In the genomic region with DNA sequence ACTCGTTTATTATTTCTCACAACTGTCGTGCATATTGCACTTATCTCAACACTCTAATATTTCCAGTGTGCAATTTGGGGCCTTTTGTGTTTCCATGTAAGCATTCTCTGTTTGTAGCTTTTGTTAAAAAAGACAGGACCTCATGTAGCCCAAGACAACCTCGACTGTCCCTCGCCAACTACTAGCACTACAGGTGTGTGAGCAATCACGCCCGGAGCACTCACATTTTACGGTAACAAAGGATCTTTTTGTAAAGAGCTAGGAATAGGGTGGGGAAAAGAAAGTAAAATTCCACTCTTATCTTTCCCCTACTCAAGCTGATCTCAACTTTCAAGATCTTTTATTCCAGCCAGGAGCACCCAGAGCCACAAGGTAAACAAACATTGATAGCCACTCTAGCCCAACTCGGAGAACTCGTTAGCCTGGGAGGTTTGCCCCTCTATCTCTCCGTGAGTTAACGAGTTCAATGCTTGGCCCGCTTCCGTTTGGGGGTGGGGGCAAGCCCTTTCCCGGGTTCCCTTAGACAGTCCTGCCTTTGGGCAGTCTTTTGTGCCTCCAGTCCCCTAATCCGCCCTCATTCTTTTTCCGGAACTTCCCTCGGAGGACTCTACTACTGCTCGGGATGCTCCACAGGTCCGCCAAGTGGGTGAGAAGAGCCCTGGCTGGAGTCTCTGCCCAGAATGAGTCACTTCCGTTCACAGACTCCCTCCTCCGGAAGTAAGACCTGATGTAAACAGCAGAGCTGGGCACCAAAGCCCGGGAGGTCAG, we compare ENCODE assay signal across 8 mouse cellular contexts. TPM values are rescaled to one million over a fixed set of nuclear protein-coding genes. Genes with fewer than 3 reads are reported as not detected.
DNase-seq lines count a peak whose midpoint lies in the region; ATAC-seq and TF ChIP-seq lines count a peak whose summit lies in the region.

A gene (plus strand): TSS at position 732 of the 768 bp plus-strand sequence.

- H3K4me3 ChIP-seq in G1E (ENCODE audit: low read depth, low read length): peak within 1 kb of the TSS; percentile 76
- H3K4me3 ChIP-seq in cerebellum, adult 2 months (replicated peaks; ENCODE audit: insufficient read depth, low read depth, low read length): peak within 1 kb of the TSS; percentile 100
- H3K4me3 ChIP-seq in forebrain, postnatal 0 days (ENCODE audit: low read depth, low read length): peak within 1 kb of the TSS; percentile 46
- H3K4me3 ChIP-seq in lung, postnatal 0 days (ENCODE audit: low read depth, low read length): peak within 1 kb of the TSS; percentile 55

- no peak for TF ChIP-seq CTCF in G1E (IDR thresholded peaks at IDR 0.05; ENCODE audit: low read depth, low read length)
- no peak for TF ChIP-seq CTCF in cerebellum, adult 2 months (IDR thresholded peaks at IDR 0.05; ENCODE audit: borderline replicate concordance, insufficient read depth, low read depth, low read length)
- no peak for TF ChIP-seq CTCF in forebrain, postnatal 0 days (IDR thresholded peaks at IDR 0.05; ENCODE audit: low read depth)
- TF ChIP-seq CTCF in lung, postnatal 0 days (IDR thresholded peaks at IDR 0.05): no peak

- H3K4me2 ChIP-seq in forebrain, postnatal 0 days (ENCODE audit: low read depth): peak within 1 kb of the TSS; percentile 56
- H3K4me2 ChIP-seq in lung, postnatal 0 days (replicated peaks; ENCODE audit: low read depth, low read length): peak within 1 kb of the TSS; percentile 56

- no peaks in the 10 kb centered on the region for H3K9me3 ChIP-seq in G1E (replicated peaks)
- no peaks in the 10 kb centered on the region for H3K9me3 ChIP-seq in forebrain, postnatal 0 days (ENCODE audit: low read length)
- H3K9me3 ChIP-seq in lung, postnatal 0 days (ENCODE audit: low read length): no peaks in the 10 kb centered on the region

- peak; percentile 61; the same call in 1 of the 2 replicates for TF ChIP-seq POLR2A in cerebellum, adult 2 months (IDR thresholded peaks at IDR 0.05; ENCODE audit: borderline replicate concordance, insufficient read depth, low read length)

- peaks cover 12% of the 10 kb centered on the region for H3K4me1 ChIP-seq in G1E (ENCODE audit: insufficient read depth, low read depth, low read length)
- H3K4me1 ChIP-seq in cerebellum, adult 2 months (ENCODE audit: control insufficient read depth, insufficient read depth, low read length): no peaks in the 10 kb centered on the region
- no peaks in the 10 kb centered on the region for H3K4me1 ChIP-seq in forebrain, postnatal 0 days (ENCODE audit: insufficient read depth)
- no peaks in the 10 kb centered on the region for H3K4me1 ChIP-seq in lung, postnatal 0 days (ENCODE audit: insufficient read depth, low read depth, low read length)

- H3K9ac ChIP-seq in forebrain, postnatal 0 days: peak within 1 kb of the TSS; percentile 62
- peak within 1 kb of the TSS; percentile 54 for H3K9ac ChIP-seq in lung, postnatal 0 days (replicated peaks; ENCODE audit: low read depth)

- 13% methylated on average over 22 of the region's 22 CpGs for WGBS in cerebellum, adult 2 months
- 29% methylated on average over 22 of the region's 22 CpGs for WGBS in forebrain, postnatal 0 days
- WGBS in lung, postnatal 0 days: 20% methylated on average over 22 of the region's 22 CpGs

- peak; percentile 95 for TF ChIP-seq EP300 in lung, postnatal 0 days (IDR thresholded peaks at IDR 0.05)

- peak; percentile 91 for ATAC-seq in G1E (ENCODE audit: extremely low read depth, insufficient number of reproducible peaks, low FRiP score, poor library complexity, severe bottlenecking)
- peak; percentile 95 for ATAC-seq in forebrain, postnatal 0 days
- ATAC-seq in hematopoietic stem cell, adult 5-6 weeks (replicated peaks in 1 of 2; ENCODE audit: insufficient read depth in 1 of 2, low FRiP score in 2 of 2, low TSS enrichment in 1 of 2, low read depth in 1 of 2, poor library complexity in 2 of 2, severe bottlenecking in 2 of 2): peak; percentile 96 to 97
- peak; percentile 92 for ATAC-seq in lung, postnatal 0 days

- peak; percentile 70 for DNase-seq in G1E (ENCODE audit: low spot score)
- peak; percentile 79 to 83 for DNase-seq in cerebellum, adult 2 months
- DNase-seq in forebrain, postnatal 0 days: peak; percentile 86
- DNase-seq in layer of hippocampus, adult 9-11 months: peak; percentile 72
- peak; percentile 91 for DNase-seq in lung, postnatal 0 days (ENCODE audit: low spot score)
- peak; percentile 31 for DNase-seq in ovary, postnatal 10 days (ENCODE audit: low spot score)
- DNase-seq in thymus, postnatal 0 days (ENCODE audit: low spot score): peak; percentile 78

- H3K36me3 ChIP-seq in G1E (replicated peaks): peaks cover 32% of the 10 kb centered on the region
- H3K36me3 ChIP-seq in forebrain, postnatal 0 days (ENCODE audit: insufficient read depth): no peaks in the 10 kb centered on the region
- H3K36me3 ChIP-seq in lung, postnatal 0 days (ENCODE audit: insufficient read depth, low read length): no peaks in the 10 kb centered on the region

- H3K27ac ChIP-seq in cerebellum, adult 2 months (ENCODE audit: insufficient read depth, low read length): peak within 1 kb of the TSS; percentile 99
- peak within 1 kb of the TSS; percentile 85 for H3K27ac ChIP-seq in forebrain, postnatal 0 days (ENCODE audit: low read depth, low read length)
- peak within 1 kb of the TSS; percentile 97 for H3K27ac ChIP-seq in lung, postnatal 0 days (ENCODE audit: low read length)

- no peaks in the 10 kb centered on the region for H3K27me3 ChIP-seq in G1E (ENCODE audit: insufficient read depth, low read length)
- H3K27me3 ChIP-seq in cerebellum, adult 2 months (ENCODE audit: control insufficient read depth, insufficient read depth, low read length): no peaks in the 10 kb centered on the region
- H3K27me3 ChIP-seq in forebrain, postnatal 0 days (ENCODE audit: insufficient read depth, low read length): no peaks in the 10 kb centered on the region
- H3K27me3 ChIP-seq in lung, postnatal 0 days (replicated peaks; ENCODE audit: insufficient read depth, low read length): no peaks in the 10 kb centered on the region

RNA-seq across cellular contexts. Expression of the gene that starts here (rescaled TPM):
- total RNA-seq in G1E (2014; fragmentation: Nextera tagmentation): not detected in 2 replicates
- 0.44 TPM in 1 of 2 replicates, not detected in the other for total RNA-seq in G1E (2017)
- polyA plus RNA-seq in G1E (2012): 1.1 and 2.0 TPM in 2 replicates
- 0.54 TPM in 1 of 2 replicates, not detected in the other for polyA plus RNA-seq in cerebellum, adult 2 months (2012; rRNA removed)
- 0.76 and 1.2 TPM in 2 replicates for total RNA-seq in forebrain, postnatal 0 days (2014; rRNA removed)
- polyA plus RNA-seq in forebrain, postnatal 0 days (2015; fragmentation: Nextera tagmentation; extraction: Ambion mirVana): 0.91 TPM in 1 of 2 replicates, not detected in the other
- total RNA-seq in hematopoietic stem cell, adult 5-6 weeks (2017): not detected in 2 replicates
- polyA plus RNA-seq in lung, postnatal 0 days (2015; fragmentation: Nextera tagmentation; extraction: Ambion mirVana): 0.64 and 2.7 TPM in 2 replicates
- 0.46 and 1.0 TPM in 2 replicates for polyA plus RNA-seq in thymus, postnatal 0 days (2015; fragmentation: Nextera tagmentation; extraction: Ambion mirVana)

Comparison
In these comparisons a context has a peak if more than half of its experiments do, and no peak if none do; other contexts are left out.
1. Peak in every context shown above with its lines: DNase-seq, ATAC-seq, H3K4me3 ChIP-seq and H3K27ac ChIP-seq.
2. Peak in DNase-seq, H3K4me3 ChIP-seq and H3K27ac ChIP-seq in cerebellum, adult 2 months; RNA of the gene not detected or under 1 TPM.
3. Peak in ATAC-seq in hematopoietic stem cell, adult 5-6 weeks; RNA of the gene not detected or under 1 TPM.
4. DNase-seq: peak in every context shown above with its lines; median percentile 91 in lung, postnatal 0 days; 86 in forebrain, postnatal 0 days; 81 in cerebellum, adult 2 months; 78 in thymus, postnatal 0 days; 72 in layer of hippocampus, adult 9-11 months; 70 in G1E; 31 in ovary, postnatal 10 days.
5. H3K4me3 ChIP-seq: peak in every context shown above with its lines; median percentile 100 in cerebellum, adult 2 months; 76 in G1E; 55 in lung, postnatal 0 days; 46 in forebrain, postnatal 0 days.